9 mouse cellular contexts compared by ENCODE assay signal in the genomic region with DNA sequence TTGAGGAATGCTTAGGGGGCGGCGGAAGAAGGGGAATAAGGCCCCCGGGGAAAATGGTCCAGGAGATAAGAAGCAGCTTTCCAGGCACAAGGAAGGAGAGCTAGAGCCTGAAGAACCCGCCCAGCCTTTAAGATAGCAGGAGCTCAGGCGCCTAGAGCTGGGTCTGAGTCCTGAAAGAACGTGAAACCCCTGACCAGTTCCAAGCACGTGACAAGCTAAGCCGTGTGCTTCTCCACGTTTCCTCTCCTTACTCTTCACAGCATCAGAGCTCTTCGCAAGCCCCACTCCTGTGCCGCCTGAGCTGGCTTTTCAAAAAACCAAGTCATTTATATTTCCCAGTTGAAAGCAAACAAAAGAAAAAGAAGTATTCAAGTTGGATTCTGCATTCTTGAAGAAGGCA. TPM values are rescaled to one million over a fixed set of nuclear protein-coding genes. Genes with fewer than 3 reads are reported as not detected.
A peak's percentile ranks its signal among the peaks of the same experiment; 100 is the strongest.
DNase-seq lines count a peak whose midpoint lies in the region; ATAC-seq and TF ChIP-seq lines count a peak whose summit lies in the region.
"Had no signal": no experiment of that assay in that cellular context is flagged by ENCODE, and none has a peak within 500 bp of the region (broad histone marks: within the 10 kb centered on the region; RNA-seq: fewer than 3 reads in every experiment).

No protein-coding gene starts in this region.

- no peak overlapping the region for H3K27ac ChIP-seq in ES-E14 (ENCODE audit: insufficient read depth, low read depth, low read length, poor library complexity, severe bottlenecking)
- H3K27ac ChIP-seq in forebrain, embryonic 13.5 days: no peak overlapping the region
- H3K27ac ChIP-seq in hindbrain, embryonic 16.5 days (ENCODE audit: low read depth, low read length): no peak overlapping the region
- H3K27ac ChIP-seq in lung, embryonic 16.5 days (ENCODE audit: low read length): peak overlapping the region; percentile 44
- H3K27ac ChIP-seq in stomach, postnatal 0 days (replicated peaks): peak overlapping the region; percentile 64; the same call in 1 of the 2 replicates

- 2% methylated on average over 11 of the region's 11 CpGs for WGBS in forebrain, embryonic 13.5 days
- WGBS in hindbrain, embryonic 16.5 days: 4% methylated on average over 11 of the region's 11 CpGs
- WGBS in lung, embryonic 16.5 days: 2% methylated on average over 11 of the region's 11 CpGs
- WGBS in stomach, postnatal 0 days: 5% methylated on average over 11 of the region's 11 CpGs

- no peaks in the 10 kb centered on the region for H3K27me3 ChIP-seq in forebrain, embryonic 13.5 days
- H3K27me3 ChIP-seq in hindbrain, embryonic 16.5 days (replicated peaks; ENCODE audit: control insufficient read depth, insufficient read depth, low read length): no peaks in the 10 kb centered on the region
- H3K27me3 ChIP-seq in lung, embryonic 16.5 days (ENCODE audit: control insufficient read depth, insufficient read depth, low read depth, low read length): no peaks in the 10 kb centered on the region
- no peaks in the 10 kb centered on the region for H3K27me3 ChIP-seq in stomach, postnatal 0 days (ENCODE audit: control insufficient read depth, insufficient read depth, low read length)

- no peaks in the 10 kb centered on the region for H3K9me3 ChIP-seq in ES-E14 (ENCODE audit: control insufficient read depth, insufficient read depth, low read depth, low read length)
- H3K9me3 ChIP-seq in forebrain, embryonic 13.5 days (replicated peaks): peaks cover 11% of the 10 kb centered on the region
- peaks cover 7% of the 10 kb centered on the region for H3K9me3 ChIP-seq in hindbrain, embryonic 16.5 days (ENCODE audit: control insufficient read depth, low read length)
- H3K9me3 ChIP-seq in lung, embryonic 16.5 days (ENCODE audit: control insufficient read depth, low read length): peaks cover 5% of the 10 kb centered on the region; the same call in 1 of the 2 replicates
- H3K9me3 ChIP-seq in stomach, postnatal 0 days (ENCODE audit: control insufficient read depth, low read length): no peaks in the 10 kb centered on the region

- DNase-seq in A20 (ENCODE audit: low read depth, low spot score) (peak; percentile 46), ES-E14 (ENCODE audit: low read depth, low spot score) (no peak)
- peak; percentile 35 for DNase-seq in stomach, postnatal 0 days (ENCODE audit: low spot score)
- no peak for DNase-seq in frontal cortex, postnatal 14 days (ENCODE audit: low spot score in 2 of 2)
- DNase-seq in frontal cortex, postnatal 10 days (ENCODE audit: low spot score in 2 of 2): no peak

- TF ChIP-seq EP300 in stomach, postnatal 0 days (optimal IDR thresholded peaks at IDR 0.05): no peak

- in situ Hi-C loops in ES-E14 (cut with MboI; ENCODE audit: low sequenced_read_pairs in 2 of 2, unreplicated experiment in 2 of 2): no loop called here

- ATAC-seq in forebrain, embryonic 13.5 days: no peak
- 0 out of 2 replicates have a peak, but pooled peaks have one; percentile 50 for ATAC-seq in hindbrain, embryonic 16.5 days
- no peak for ATAC-seq in lung, embryonic 16.5 days (ENCODE audit: low read depth)
- ATAC-seq in stomach, postnatal 0 days (ENCODE audit: low FRiP score, low TSS enrichment): no peak; the same call in 1 of the 2 replicates

- H3K4me3 ChIP-seq in ES-E14 (ENCODE audit: insufficient read depth in 1 of 2, low read depth in 1 of 2, low read length in 2 of 2, poor library complexity in 1 of 2, severe bottlenecking in 1 of 2): peak overlapping the region; percentile 35 to 82
- peak overlapping the region; percentile 83 for H3K4me3 ChIP-seq in forebrain, embryonic 13.5 days
- H3K4me3 ChIP-seq in hindbrain, embryonic 16.5 days (ENCODE audit: low read length): peak overlapping the region; percentile 84
- peak overlapping the region; percentile 92 for H3K4me3 ChIP-seq in lung, embryonic 16.5 days (ENCODE audit: low read length)
- H3K4me3 ChIP-seq in stomach, postnatal 0 days (ENCODE audit: low read depth, low read length): peak overlapping the region; percentile 79

- no peak for TF ChIP-seq CTCF in stomach, postnatal 0 days (IDR thresholded peaks at IDR 0.05; ENCODE audit: low read depth)

- no peaks in the 10 kb centered on the region for H3K36me3 ChIP-seq in ES-E14 (ENCODE audit: control insufficient read depth, insufficient read depth, low read length, poor library complexity, severe bottlenecking)
- 0 out of 2 replicates have a peak, but pooled peaks cover 6% of the 10 kb centered on the region for H3K36me3 ChIP-seq in forebrain, embryonic 13.5 days (ENCODE audit: poor library complexity, severe bottlenecking)
- no peaks in the 10 kb centered on the region for H3K36me3 ChIP-seq in hindbrain, embryonic 16.5 days (ENCODE audit: control insufficient read depth, insufficient read depth, low read length)
- peaks cover 3% of the 10 kb centered on the region; the same call in 1 of the 2 replicates for H3K36me3 ChIP-seq in lung, embryonic 16.5 days (ENCODE audit: control insufficient read depth, insufficient read depth, low read length)
- no peaks in the 10 kb centered on the region for H3K36me3 ChIP-seq in stomach, postnatal 0 days (ENCODE audit: control insufficient read depth, insufficient read depth, low read length)

- H3K4me2 ChIP-seq in forebrain, embryonic 13.5 days: peak overlapping the region; percentile 75
- peak overlapping the region; percentile 89 for H3K4me2 ChIP-seq in hindbrain, embryonic 16.5 days (ENCODE audit: low read length)
- peak overlapping the region; percentile 75 for H3K4me2 ChIP-seq in lung, embryonic 16.5 days (ENCODE audit: low read depth, low read length)
- H3K4me2 ChIP-seq in stomach, postnatal 0 days (replicated peaks; ENCODE audit: low read depth): peak overlapping the region; percentile 83

- H3K9ac ChIP-seq in ES-E14 (ENCODE audit: insufficient read depth, low read depth, low read length, poor library complexity, severe bottlenecking): peak overlapping the region; percentile 53
- H3K9ac ChIP-seq in forebrain, embryonic 13.5 days: peak overlapping the region; percentile 45
- peak overlapping the region; percentile 48 for H3K9ac ChIP-seq in hindbrain, embryonic 16.5 days (ENCODE audit: low read depth, low read length)
- H3K9ac ChIP-seq in lung, embryonic 16.5 days (ENCODE audit: low read length): peak overlapping the region; percentile 52
- no peak overlapping the region for H3K9ac ChIP-seq in stomach, postnatal 0 days (ENCODE audit: low read length)

- peaks cover 0 to 3% of the 10 kb centered on the region in 2 experiments; a peak in 1 of 4 replicates for H3K4me1 ChIP-seq in ES-E14 (ENCODE audit: control insufficient read depth in 2 of 2, insufficient read depth in 2 of 2, low read length in 2 of 2, poor library complexity in 1 of 2)
- H3K4me1 ChIP-seq in forebrain, embryonic 13.5 days: peaks cover 7% of the 10 kb centered on the region; the same call in 1 of the 2 replicates
- peaks cover 6% of the 10 kb centered on the region for H3K4me1 ChIP-seq in hindbrain, embryonic 16.5 days (ENCODE audit: control insufficient read depth, insufficient read depth, low read depth, low read length)
- H3K4me1 ChIP-seq in lung, embryonic 16.5 days (replicated peaks; ENCODE audit: control insufficient read depth, insufficient read depth, low read length): peaks cover 25% of the 10 kb centered on the region
- no peaks in the 10 kb centered on the region for H3K4me1 ChIP-seq in stomach, postnatal 0 days (replicated peaks; ENCODE audit: control insufficient read depth, insufficient read depth)

TF ChIP-seq in ES-E14, 5 proteins besides CTCF, POLR2A, EP300 and RAD21:
- TF ChIP-seq MAFK (IDR thresholded peaks at IDR 0.05; ENCODE audit: insufficient read depth, low read depth, low read length): no peak
- no peak for TF ChIP-seq ZC3H11A (IDR thresholded peaks at IDR 0.05; ENCODE audit: borderline replicate concordance, low read depth, low read length)
- no peak for TF ChIP-seq HCFC1 (IDR thresholded peaks at IDR 0.05; ENCODE audit: borderline replicate concordance, insufficient read depth, low read length)
- TF ChIP-seq ZNF384 (IDR thresholded peaks at IDR 0.05; ENCODE audit: low read depth, low read length): no peak
- no peak for TF ChIP-seq CHD2 (IDR thresholded peaks at IDR 0.05; ENCODE audit: low read depth, low read length)

RNA-seq across cellular contexts. Expression of a gene that starts 1.1 kb away (rescaled TPM):
- 62.4 and 73.9 TPM in 2 replicates for total RNA-seq in ES-E14 (2012; rRNA removed)
- 16.0 and 18.1 TPM in 2 replicates for polyA plus RNA-seq in forebrain, embryonic 13.5 days (2015; fragmentation: Nextera tagmentation; extraction: Ambion mirVana)
- 11.3 and 12.6 TPM in 2 replicates for polyA plus RNA-seq in hindbrain, embryonic 16.5 days (2015; fragmentation: Nextera tagmentation; extraction: Ambion mirVana)
- 38.7 and 38.9 TPM in 2 replicates for polyA plus RNA-seq in lung, embryonic 16.5 days (2015; fragmentation: Nextera tagmentation; extraction: Ambion mirVana)
- 16.2 and 17.6 TPM in 2 replicates for polyA plus RNA-seq in stomach, postnatal 0 days (2015; fragmentation: Nextera tagmentation; extraction: Ambion mirVana)

RNA-seq across cellular contexts. Expression of a gene that starts 50.8 kb away (rescaled TPM):
- 19.4 and 20.3 TPM in 2 replicates for total RNA-seq in ES-E14 (2012; rRNA removed)
- polyA plus RNA-seq in forebrain, embryonic 13.5 days (2015; fragmentation: Nextera tagmentation; extraction: Ambion mirVana): 0.71 and 0.75 TPM in 2 replicates
- 0.34 and 0.91 TPM in 2 replicates for polyA plus RNA-seq in hindbrain, embryonic 16.5 days (2015; fragmentation: Nextera tagmentation; extraction: Ambion mirVana)
- 0.34 and 0.69 TPM in 2 replicates for polyA plus RNA-seq in lung, embryonic 16.5 days (2015; fragmentation: Nextera tagmentation; extraction: Ambion mirVana)
- 0.53 and 0.62 TPM in 2 replicates for polyA plus RNA-seq in stomach, postnatal 0 days (2015; fragmentation: Nextera tagmentation; extraction: Ambion mirVana)

RNA-seq across cellular contexts. Expression of a gene that starts 52.0 kb away (rescaled TPM):
- 0.49 and 0.69 TPM in 2 replicates for total RNA-seq in ES-E14 (2012; rRNA removed)
- polyA plus RNA-seq in forebrain, embryonic 13.5 days (2015; fragmentation: Nextera tagmentation; extraction: Ambion mirVana): 0.30 and 0.33 TPM in 2 replicates
- polyA plus RNA-seq in hindbrain, embryonic 16.5 days (2015; fragmentation: Nextera tagmentation; extraction: Ambion mirVana): 0.22 and 0.43 TPM in 2 replicates
- polyA plus RNA-seq in lung, embryonic 16.5 days (2015; fragmentation: Nextera tagmentation; extraction: Ambion mirVana): 0.15 and 0.41 TPM in 2 replicates
- polyA plus RNA-seq in stomach, postnatal 0 days (2015; fragmentation: Nextera tagmentation; extraction: Ambion mirVana): 0.07 and 0.24 TPM in 2 replicates
- polyA plus RNA-seq: large intestine, adult 2 months had no signal

Comparison
In these comparisons a context has a peak if more than half of its experiments do, and no peak if none do; other contexts are left out.
1. DNase-seq: peak in A20 (single experiment) and stomach, postnatal 0 days (single experiment); none in ES-E14 (single experiment), frontal cortex, postnatal 14 days (0 of 2) and frontal cortex, postnatal 10 days (0 of 2).
2. H3K27ac ChIP-seq: peak in lung, embryonic 16.5 days (single experiment) and stomach, postnatal 0 days (single experiment); none in ES-E14 (single experiment), forebrain, embryonic 13.5 days (single experiment) and hindbrain, embryonic 16.5 days (single experiment).
3. Peak in every context shown above with its lines, with median percentiles within 50 percentile points of each other: H3K4me3 ChIP-seq and H3K4me2 ChIP-seq.